Mouse (Mus musculus): Measurements from ENCODE around the gene Olfr709-ps1.
A peak's percentile ranks its signal among the peaks of the same experiment; 100 is the strongest.
"Not testable (repeated sequence)": the region's sequence is repeated elsewhere in the genome, so short reads cannot be mapped to it uniquely, and the experiment has no call there.

Olfr709-ps1 gene

DNA sequence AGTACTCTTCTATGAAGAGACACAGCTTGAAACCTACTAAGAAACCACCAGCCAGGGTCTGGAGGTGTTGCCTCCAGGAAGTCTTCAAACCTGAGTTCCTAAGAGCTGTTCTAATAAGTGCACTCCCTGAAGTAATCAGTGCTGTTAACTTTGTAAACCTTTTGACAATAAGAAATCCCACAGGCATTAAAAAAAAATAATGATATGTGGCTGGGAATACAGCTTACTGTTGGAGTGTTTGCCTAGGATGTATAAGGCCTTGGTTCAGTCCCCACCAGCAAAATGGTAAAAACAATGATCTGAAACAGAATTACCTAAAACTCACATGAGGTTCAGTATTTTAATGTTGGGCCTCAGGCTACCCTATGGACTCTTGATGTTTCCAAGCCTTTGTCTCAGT is at the start of gene Olfr709-ps1:
Gene Olfr709-ps1 (minus strand): TSS at position 101 of the 400 bp plus-strand sequence.
- DNase-seq = no peak

DNA sequence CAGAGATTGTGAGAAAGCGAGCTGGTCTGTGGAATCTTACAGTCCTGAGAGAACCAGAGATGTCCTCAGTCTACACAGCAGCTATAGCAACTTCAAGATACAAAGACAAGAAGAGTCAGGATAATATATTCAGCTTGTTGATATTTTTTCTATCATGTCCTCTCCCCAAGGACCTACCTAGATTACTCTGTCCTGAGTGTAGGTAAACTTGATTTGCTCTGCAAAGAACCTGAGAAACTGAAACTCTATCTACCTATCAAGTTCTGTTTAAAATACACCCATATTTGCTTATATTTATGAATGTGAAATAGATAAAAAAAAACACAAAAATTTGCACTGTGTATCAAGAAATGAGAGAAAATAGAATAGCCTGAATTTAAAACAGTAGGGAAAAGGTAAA is 43.3 kb upstream of the Olfr709-ps1 start, which contains the start of gene Olfr711:
Gene Olfr711 (minus strand): TSS at position 101 of the 400 bp plus-strand sequence.
- DNase-seq = no peak

DNA sequence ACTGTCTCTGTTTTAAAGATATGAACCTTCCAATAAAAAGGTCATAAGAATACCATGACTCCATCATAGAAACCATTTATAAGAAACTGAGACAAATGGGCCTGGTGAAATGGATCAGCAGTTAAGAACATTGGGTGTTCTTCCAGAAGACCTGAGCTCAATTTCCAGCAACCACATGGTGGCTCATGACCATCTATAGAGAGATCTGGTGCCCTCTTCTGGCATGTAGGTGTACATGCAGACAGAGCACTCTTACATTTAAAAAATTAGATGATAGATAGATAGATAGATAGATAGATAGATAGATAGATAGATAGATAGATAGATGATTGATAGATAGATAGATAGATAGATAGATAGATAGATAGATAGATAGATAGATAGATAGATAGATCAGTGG is 35.5 kb upstream of the Olfr709-ps1 start:
- DNase-seq = not testable (repeated sequence)

DNA sequence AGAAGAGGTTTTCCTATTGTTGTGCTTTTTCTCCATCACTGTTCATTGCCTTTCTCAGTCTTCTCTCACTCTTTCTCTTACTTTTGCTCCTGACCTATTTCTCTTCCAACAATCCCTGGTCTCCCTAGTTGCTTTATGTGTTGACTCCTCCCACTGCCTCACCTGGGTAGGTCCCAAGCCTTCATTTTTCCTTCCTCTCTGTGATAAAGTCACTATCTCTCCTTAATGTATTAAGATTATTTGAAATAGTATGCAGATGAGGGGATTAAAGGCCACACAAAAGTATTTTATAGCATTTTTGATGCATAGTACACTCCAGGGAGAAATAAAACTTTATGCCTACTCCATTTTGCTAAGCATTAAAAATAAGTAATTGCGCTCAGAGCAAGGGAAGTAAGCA is 31.8 kb upstream of the Olfr709-ps1 start, which contains the start of gene Olfr6:
Gene Olfr6 (minus strand): TSS at position 101 of the 400 bp plus-strand sequence.
- DNase-seq = no peak

DNA sequence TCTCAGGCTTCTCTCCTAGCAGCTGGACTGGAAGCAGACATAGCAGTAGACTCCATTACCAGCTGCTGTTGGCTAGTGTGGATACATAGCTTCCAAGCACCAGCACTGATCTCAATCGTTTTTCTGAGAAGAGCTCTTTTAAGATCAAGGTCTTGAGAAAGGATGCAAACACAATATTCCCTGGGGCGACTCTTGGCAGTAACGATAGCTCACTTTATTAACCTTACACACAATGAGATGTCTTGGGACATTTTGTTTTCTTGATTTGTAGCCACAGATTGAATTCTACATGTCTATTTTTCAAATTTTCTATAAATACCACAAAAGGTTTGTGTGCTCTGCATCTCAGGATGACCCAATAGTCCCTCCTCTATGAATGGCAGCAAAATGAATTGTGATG is 16.2 kb upstream of the Olfr709-ps1 start, which contains the start of gene Olfr710:
Gene Olfr710 (minus strand): TSS at position 101 of the 400 bp plus-strand sequence.
- no peak for DNase-seq

DNA sequence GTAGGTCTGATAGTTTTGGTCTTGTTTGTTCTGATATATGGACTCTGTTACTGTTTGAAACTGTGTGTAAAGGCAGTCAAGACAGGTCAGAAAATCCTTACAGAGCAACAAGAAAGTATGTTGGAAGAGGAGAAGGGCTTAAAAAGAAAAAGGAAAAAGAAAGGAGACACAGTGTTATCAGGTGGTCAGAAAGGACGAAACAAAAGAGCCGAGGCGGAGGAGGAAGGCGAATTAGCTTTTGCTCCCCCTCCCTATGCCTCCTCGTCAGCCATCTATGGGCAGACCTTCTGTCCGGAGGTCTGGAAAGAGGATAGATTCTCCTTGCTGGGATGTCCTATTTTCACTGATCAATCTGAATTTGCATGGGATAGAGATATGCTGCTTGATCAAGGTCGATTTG is 11.1 kb downstream of the Olfr709-ps1 start:
- DNase-seq = peak; percentile 8

DNA sequence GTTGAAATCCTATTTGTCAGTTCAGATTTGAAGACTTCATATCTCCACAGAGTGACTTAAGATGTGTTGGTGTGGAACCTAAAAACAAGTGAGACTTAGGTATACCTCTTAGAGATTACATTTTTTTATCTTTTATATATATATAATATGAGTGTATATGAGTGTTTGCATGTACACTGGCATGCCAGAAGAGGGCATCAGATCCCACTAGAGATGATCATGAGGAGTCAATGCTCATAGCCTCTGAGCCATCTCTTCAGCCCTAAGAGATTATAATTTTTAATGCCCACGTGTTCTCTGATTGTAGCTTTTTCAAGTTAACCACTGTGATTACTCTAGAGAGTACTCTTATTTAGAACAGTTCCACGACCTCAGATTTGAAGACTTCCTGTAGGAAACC is 24.3 kb downstream of the Olfr709-ps1 start, which contains the start of gene Olfr1532-ps1:
Gene Olfr1532-ps1 (plus strand): TSS at position 326 of the 400 bp plus-strand sequence.
- DNase-seq = no peak

DNA sequence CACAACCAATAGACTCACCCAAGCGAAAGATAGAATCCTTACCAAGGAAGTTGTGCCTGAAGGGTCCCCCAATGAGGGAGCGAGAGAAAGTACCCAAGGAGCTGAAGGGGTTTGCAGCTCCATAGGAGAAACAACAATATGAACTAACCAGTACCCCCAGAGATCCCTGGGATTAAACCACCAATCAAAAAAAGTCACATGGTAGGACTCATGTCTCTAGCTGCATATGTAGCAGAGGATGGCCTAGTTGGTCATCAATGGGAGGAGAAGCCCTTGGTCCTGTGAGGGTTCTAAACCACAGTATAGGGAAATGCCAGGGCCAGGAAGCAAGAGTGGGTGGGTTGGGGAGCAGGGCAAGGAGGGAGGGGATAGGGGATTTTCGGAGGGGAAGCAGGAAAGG is 30.9 kb downstream of the Olfr709-ps1 start, which contains the start of gene Olfr707:
Gene Olfr707 (minus strand): TSS at position 101 of the 400 bp plus-strand sequence.
- not testable (repeated sequence) for DNase-seq

DNA sequence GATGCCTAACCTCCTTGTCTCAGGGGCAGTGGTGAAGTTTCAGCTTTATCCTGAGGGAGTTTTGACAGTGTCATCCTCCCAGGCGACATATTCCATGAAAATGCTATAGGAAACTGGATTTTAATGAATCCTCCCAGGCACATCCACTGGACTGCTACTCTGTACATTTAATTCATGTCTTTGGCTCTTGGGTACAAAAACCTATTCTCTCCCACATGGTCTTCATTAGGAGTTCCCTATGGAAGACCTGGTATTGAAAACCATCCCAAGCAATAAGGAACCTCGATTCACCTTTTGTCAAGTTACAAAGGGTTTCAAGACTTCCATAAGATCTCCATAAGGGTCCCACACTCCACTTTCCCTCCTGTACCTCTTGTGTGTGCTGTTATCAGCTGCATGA is 44.0 kb downstream of the Olfr709-ps1 start, which contains the start of gene Olfr706:
Gene Olfr706 (minus strand): TSS at position 101 of the 400 bp plus-strand sequence.
- no peak for DNase-seq

DNA sequence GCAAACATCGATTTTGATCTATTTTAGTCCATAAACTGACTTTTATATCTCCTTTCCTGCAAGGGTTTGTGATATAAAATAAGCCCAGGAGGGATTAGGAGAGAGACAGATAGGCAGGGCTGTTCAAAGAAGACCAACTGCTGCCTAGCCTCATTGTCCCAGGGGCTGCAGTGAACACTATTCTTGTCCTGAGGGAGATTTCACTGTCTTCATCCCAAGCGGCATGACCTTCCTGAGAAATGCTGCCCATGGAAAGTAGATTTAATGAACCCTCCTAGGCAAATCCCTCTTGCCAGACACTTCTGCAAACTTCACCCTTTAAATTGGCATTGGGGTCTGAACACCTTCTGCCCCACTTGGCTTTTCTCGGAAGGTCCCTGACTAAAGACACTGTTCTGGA is 55.2 kb downstream of the Olfr709-ps1 start, which contains the start of gene Olfr705:
Gene Olfr705 (minus strand): TSS at position 101 of the 400 bp plus-strand sequence.
- no peak for DNase-seq

Measured in thymus, postnatal 4 days (tissue).